Mouse (Mus musculus) liver, embryonic 16.5 days (tissue): ENCODE measurements around the gene Gm28308. TPM values are rescaled to one million over a fixed set of nuclear protein-coding genes. Genes with fewer than 3 reads are reported as not detected.

Experiments
- ATAC-seq: fragments of 200-750 bp; cut with Nextera tagmentation; 2 replicates; pipeline ENCODE4 v1.8.0; 2017; ENCODE audit warnings: low read depth, mild to moderate bottlenecking, moderate number of reproducible peaks, moderate library complexity
- H3K27ac ChIP-seq: fragments of 300-500 bp; sonication (generic); 2 replicates; pipeline ENCODE4 v1.5.1; 2014; ENCODE audit warnings: mild to moderate bottlenecking, low read length
- H3K27me3 ChIP-seq: fragments of 300-500 bp; sonication (generic); 2 replicates; pipeline ENCODE4 v1.6.1; 2014; ENCODE audit warnings: low read depth, low read length, mixed read lengths; ENCODE audit not compliant: control insufficient read depth, insufficient read depth
- H3K36me3 ChIP-seq: fragments of 300-500 bp; sonication (generic); 2 replicates; pipeline ENCODE4 v1.6.1; 2014; ENCODE audit warnings: mild to moderate bottlenecking; ENCODE audit not compliant: control insufficient read depth, insufficient read depth
- H3K4me1 ChIP-seq: fragments of 300-500 bp; sonication (generic); 2 replicates; pipeline ENCODE4 v1.6.1; 2014; ENCODE audit warnings: low read depth, low read length, mixed read lengths; ENCODE audit not compliant: control insufficient read depth
- H3K4me2 ChIP-seq: fragments of 300-500 bp; sonication (generic); 2 replicates; pipeline ENCODE4 v1.6.1; 2014; ENCODE audit warnings: low read depth, low read length, mixed read lengths
- H3K4me3 ChIP-seq: fragments of 300-500 bp; sonication (generic); 2 replicates; pipeline ENCODE4 v1.5.1; 2014; ENCODE audit warnings: low read depth, mild to moderate bottlenecking, low read length
- H3K9ac ChIP-seq: fragments of 300-500 bp; sonication (generic); 2 replicates; pipeline ENCODE4 v1.6.1; 2014; ENCODE audit warnings: low read depth, low read length
- H3K9me3 ChIP-seq: fragments of 300-500 bp; sonication (generic); replicated peaks from 2 replicates; pipeline ENCODE4 v1.6.1; 2016; ENCODE audit warnings: low read length; ENCODE audit not compliant: control insufficient read depth
- WGBS: fragments of 180-500 bp; shearing (Covaris S2); extraction: QIAGEN DNeasy Blood & Tissue Kit; methylation state at CpG from one replicate; pipeline ENCODE4 v1.1.7; 2014; ENCODE audit not compliant: insufficient replicate concordance; 5-methylcytosine and 5-hydroxymethylcytosine counted together
- polyA plus RNA-seq: library from polyadenylated mRNA; unstranded; fragments of >200 nt; fragmentation: Nextera tagmentation; extraction: Ambion mirVana; gene quantifications from 2 replicates; pipeline ENCODE4 v1.2.1, GENCODE M21; 2015

Gm28308 gene
- polyA plus RNA-seq, 1 experiment from 2014 or later: not detected

DNA sequence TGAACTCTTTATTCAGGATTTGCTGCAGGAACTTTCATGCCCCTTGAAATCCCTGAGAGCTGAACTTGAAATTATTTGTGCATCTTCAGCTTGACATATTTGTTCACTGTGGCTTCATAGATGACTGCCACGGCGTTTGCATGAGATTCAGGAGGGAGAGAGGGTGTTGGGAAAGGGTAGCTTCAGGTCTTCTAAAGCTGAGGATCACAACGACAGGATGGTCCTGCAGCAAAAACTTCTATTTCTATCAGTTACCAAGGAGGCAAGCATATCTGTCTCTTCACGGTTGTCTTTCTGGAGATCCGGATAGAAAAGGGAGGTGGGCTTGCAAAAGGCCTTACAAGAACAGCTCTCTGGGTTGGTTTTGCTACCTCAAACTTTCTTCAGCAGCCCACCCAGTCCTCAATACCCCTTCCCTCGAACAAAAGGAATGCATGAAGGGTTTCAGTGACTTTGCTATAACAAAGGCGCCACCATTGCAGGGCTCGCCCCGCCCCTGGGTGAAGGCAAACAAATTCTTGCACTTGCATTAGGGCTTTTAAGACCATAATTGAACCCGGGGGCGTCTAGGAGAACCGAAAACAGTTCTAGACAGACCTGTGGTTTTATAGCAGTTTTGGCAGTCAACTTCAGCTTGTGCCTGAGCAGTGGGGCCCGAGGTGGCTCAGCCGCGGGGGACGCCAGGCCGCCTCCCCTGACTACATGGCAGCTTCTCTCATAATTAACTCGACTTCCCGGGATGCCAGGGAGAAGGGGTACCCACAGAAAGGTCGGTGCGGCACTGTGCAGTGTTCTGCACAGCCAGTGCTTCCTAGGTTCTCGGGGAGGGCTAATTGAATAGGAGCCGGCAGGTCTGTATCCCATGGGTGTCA is 34.9 kb upstream of the Gm28308 start:
- Histone ChIP-seq H3K36me3 (no peaks in the 10 kb centered on the region), H3K9ac (no peak overlapping the region), H3K4me2 (no peak overlapping the region), H3K4me1 (no peaks in the 10 kb centered on the region; the same call in 1 of the 2 replicates), H3K27ac (no peak overlapping the region), H3K9me3 (no peaks in the 10 kb centered on the region), H3K4me3 (no peak overlapping the region), H3K27me3 (peaks cover 98% of the 10 kb centered on the region)
- ATAC-seq: no peak
- 2% methylated on average over 23 of the region's 23 CpGs for whole genome bisulfite sequencing

GRCm38 (mm10) chr6:52246916-52247315 is 33.8 kb upstream of the Gm28308 start:
- Histone ChIP-seq H3K4me2 (no peak overlapping the region), H3K27me3 (peaks cover 98% of the 10 kb centered on the region), H3K9ac (no peak overlapping the region), H3K9me3 (no peaks in the 10 kb centered on the region), H3K36me3 (no peaks in the 10 kb centered on the region), H3K4me1 (no peaks in the 10 kb centered on the region; the same call in 1 of the 2 replicates), H3K27ac (no peak overlapping the region), H3K4me3 (no peak overlapping the region)
- ATAC-seq: no peak
- WGBS: 1% methylated on average over 3 of the region's 3 CpGs

GRCm38 (mm10) chr6:52246403-52246803 is 33.3 kb upstream of the Gm28308 start:
- no peak overlapping the region for H3K9ac ChIP-seq
- no peaks in the 10 kb centered on the region for H3K9me3 ChIP-seq
- H3K36me3 ChIP-seq: no peaks in the 10 kb centered on the region
- no peak overlapping the region for H3K27ac ChIP-seq
- no peak overlapping the region for H3K4me3 ChIP-seq
- no peak for ATAC-seq
- 1% methylated on average over 26 of the region's 26 CpGs for WGBS
- H3K4me1 ChIP-seq: no peaks in the 10 kb centered on the region; the same call in 1 of the 2 replicates
- no peak overlapping the region for H3K4me2 ChIP-seq
- H3K27me3 ChIP-seq: peaks cover 98% of the 10 kb centered on the region

DNA sequence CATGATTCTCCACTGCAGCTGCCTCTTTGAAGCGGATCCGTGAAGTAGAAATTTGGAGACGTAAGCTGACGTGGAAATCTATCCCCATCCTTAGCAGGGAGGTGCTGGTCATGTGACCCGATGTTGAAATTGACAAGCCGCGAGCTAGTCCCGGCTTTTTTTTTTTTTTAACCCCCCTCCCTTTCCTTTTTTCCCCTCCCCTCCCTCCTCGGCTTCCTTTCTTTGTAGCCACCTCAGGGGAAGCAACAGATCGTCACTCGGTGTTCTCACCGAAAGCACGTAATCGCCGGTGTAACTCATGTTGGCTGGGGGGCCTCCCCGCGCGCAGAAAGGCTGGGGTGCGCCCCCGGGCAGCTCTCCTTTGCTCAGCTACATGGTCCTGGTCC is 32.6 kb upstream of the Gm28308 start, which contains the start of gene Hoxa11:
Gene Hoxa11, minus strand, starts transcription at position 54 of the 386 bp plus-strand sequence.
- H3K36me3 ChIP-seq: no peaks in the 10 kb centered on the region
- H3K9me3 ChIP-seq: no peaks in the 10 kb centered on the region
- no peak within 1 kb of the TSS for H3K27ac ChIP-seq
- H3K4me2 ChIP-seq: no peak within 1 kb of the TSS
- 1% methylated on average over 20 of the region's 20 CpGs for WGBS
- H3K27me3 ChIP-seq: peaks cover 98% of the 10 kb centered on the region
- no peak for ATAC-seq
- H3K4me3 ChIP-seq: no peak within 1 kb of the TSS
- H3K9ac ChIP-seq: no peak within 1 kb of the TSS
- no peaks in the 10 kb centered on the region; the same call in 1 of the 2 replicates for H3K4me1 ChIP-seq

- ATAC-seq: no peak
- Histone ChIP-seq H3K9me3 (no peaks in the 10 kb centered on the region), H3K4me2 (no peak overlapping the region), H3K4me3 (no peak overlapping the region), H3K27me3 (peaks cover 98% of the 10 kb centered on the region), H3K27ac (no peak overlapping the region), H3K9ac (no peak overlapping the region), H3K4me1 (no peaks in the 10 kb centered on the region; the same call in none of the 2 replicates), H3K36me3 (no peaks in the 10 kb centered on the region)
- under 1% methylated on average over 71 of the region's 71 CpGs for WGBS
Measured at GRCm38 (mm10) chr6:52245040-52245756, 32.1 kb upstream of the Gm28308 start.

- WGBS: 1% methylated on average over 23 of the region's 23 CpGs
- Histone ChIP-seq H3K36me3 (no peaks in the 10 kb centered on the region), H3K27ac (no peak overlapping the region), H3K9ac (no peak overlapping the region), H3K9me3 (no peaks in the 10 kb centered on the region), H3K4me2 (no peak overlapping the region), H3K4me3 (no peak overlapping the region), H3K27me3 (peaks cover 98% of the 10 kb centered on the region), H3K4me1 (no peaks in the 10 kb centered on the region; the same call in none of the 2 replicates)
- ATAC-seq: no peak
Measured at GRCm38 (mm10) chr6:52244471-52245039, 31.4 kb upstream of the Gm28308 start.

- Histone ChIP-seq H3K4me1 (no peaks in the 10 kb centered on the region; the same call in none of the 2 replicates), H3K4me2 (no peak overlapping the region), H3K4me3 (no peak overlapping the region), H3K9ac (no peak overlapping the region), H3K27ac (no peak overlapping the region), H3K9me3 (no peaks in the 10 kb centered on the region), H3K36me3 (no peaks in the 10 kb centered on the region), H3K27me3 (peaks cover 96% of the 10 kb centered on the region)
- 4% methylated on average over 12 of the region's 12 CpGs for WGBS
- ATAC-seq: no peak
Measured at GRCm38 (mm10) chr6:52243681-52244121, 30.6 kb upstream of the Gm28308 start.

GRCm38 (mm10) chr6:52242801-52243332 is 29.7 kb upstream of the Gm28308 start:
- Histone ChIP-seq H3K27me3 (peaks cover 96% of the 10 kb centered on the region), H3K4me3 (no peak overlapping the region), H3K9ac (no peak overlapping the region), H3K9me3 (no peaks in the 10 kb centered on the region), H3K27ac (no peak overlapping the region), H3K4me2 (no peak overlapping the region), H3K36me3 (no peaks in the 10 kb centered on the region), H3K4me1 (no peaks in the 10 kb centered on the region; the same call in none of the 2 replicates)
- 7% methylated on average over 4 of the region's 4 CpGs for WGBS
- ATAC-seq: no peak
